Mouse (Mus musculus): ENCODE results near the gene Cemip. TPM values are rescaled to one million over a fixed set of nuclear protein-coding genes. Genes with fewer than 3 reads are reported as not detected.
A peak's percentile ranks its signal among the peaks of the same experiment; 100 is the strongest.
"Not testable (repeated sequence)": the region's sequence is repeated elsewhere in the genome, so short reads cannot be mapped to it uniquely, and the experiment has no call there.

Cemip gene
- polyA plus RNA-seq, 1 experiment: 0.88 TPM

DNA sequence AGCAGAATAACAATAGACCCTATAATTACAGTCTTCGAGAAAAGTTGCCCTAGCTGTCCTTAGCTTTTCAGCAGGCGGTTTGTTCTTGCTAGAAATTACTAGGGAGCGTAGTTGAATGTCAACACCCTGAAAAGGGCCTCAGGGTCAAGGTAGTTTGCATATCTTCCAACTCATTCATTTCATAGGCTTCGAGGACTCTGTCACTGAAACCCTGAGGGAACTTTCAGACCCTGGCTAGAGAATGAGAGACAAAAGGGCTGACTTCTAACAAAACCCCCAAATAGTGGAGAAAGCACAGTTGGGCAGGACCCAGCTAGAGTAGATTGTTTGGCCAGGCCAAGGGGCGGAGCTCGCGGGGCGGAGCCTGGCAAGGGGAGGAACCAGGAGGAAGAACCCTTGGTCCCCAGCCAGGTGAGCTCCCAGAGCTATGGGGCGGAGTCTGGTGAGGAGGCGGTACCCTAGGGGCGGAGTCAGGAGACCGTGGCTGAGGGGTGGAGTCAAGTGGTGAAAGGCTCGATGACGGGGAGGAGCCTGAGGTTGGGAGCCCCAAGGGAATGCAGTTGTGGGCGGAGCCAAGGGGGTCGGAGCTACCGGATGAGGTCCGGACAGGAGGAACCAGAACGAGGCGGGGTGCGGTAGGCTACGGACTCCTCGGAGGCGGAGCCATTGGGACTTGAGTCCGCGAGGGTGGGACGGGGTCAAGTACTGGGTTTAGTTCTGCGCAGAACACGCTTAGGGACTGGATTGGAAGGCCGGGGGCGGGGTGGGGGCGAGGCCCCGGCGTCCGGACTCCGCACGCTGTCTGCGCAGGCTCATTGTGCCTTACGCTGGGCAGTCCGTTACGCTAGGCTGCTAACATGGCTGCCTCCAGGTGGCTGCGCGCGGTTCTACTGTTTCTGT is 194.6 kb downstream of the Cemip start:
- Histone ChIP-seq H3K27ac (ENCODE audit: insufficient read depth, low read depth, low read length) (peak overlapping the region; percentile 48), H3K4me1 (ENCODE audit: control insufficient read depth, insufficient read depth, low read length) (peaks cover 14% of the 10 kb centered on the region), H3K4me3 (ENCODE audit: insufficient read depth, low read length) (peak overlapping the region; percentile 69)
- no peak for TF ChIP-seq CTCF (IDR thresholded peaks at IDR 0.05; ENCODE audit: low read depth, low read length)
- no peak for TF ChIP-seq POLR2A (IDR thresholded peaks at IDR 0.05; ENCODE audit: borderline replicate concordance, low read depth, low read length)

DNA sequence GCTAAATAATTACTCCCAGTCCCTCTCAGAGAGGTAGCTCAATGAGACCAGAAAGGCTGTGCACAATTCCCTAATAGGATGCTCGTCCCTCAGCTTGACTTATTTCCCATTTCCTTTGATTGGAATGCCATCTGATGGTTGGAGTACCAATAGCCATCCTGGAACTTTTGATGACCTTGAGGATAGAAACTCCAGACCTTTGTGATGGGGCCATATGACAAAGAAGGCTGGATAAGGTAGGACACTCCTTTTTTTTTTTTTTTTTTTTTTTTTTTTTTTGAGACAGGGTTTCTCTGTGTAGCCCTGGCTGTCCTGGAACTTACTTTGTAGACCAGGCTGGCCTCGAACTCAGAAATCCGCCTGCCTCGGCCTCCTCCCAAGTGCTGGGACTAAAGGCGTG is 196.4 kb downstream of the Cemip start:
- not testable (repeated sequence) for H3K27ac ChIP-seq (ENCODE audit: insufficient read depth, low read depth, low read length)

DNA sequence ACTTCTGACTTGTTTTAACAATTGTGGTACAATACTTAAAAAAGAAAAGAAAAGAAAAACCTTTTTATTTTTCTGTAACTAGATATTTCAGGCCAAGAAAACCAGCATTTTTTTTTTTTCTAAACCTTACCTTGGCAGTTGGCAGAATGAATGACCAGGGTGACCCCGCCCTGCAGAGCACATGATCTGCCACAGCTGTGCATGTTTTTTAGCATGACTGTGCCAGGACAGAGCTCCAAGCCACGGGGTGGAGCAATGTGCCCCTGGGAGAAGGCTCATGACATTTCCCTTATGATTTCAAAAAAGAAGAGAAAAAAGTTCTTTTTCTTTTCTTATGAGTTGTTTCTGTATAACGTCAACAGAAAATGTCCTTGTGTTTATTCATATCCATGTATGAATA is 196.9 kb downstream of the Cemip start:
- TF ChIP-seq CTCF (IDR thresholded peaks at IDR 0.05; ENCODE audit: low read depth, low read length): no peak
- no peak for TF ChIP-seq POLR2A (IDR thresholded peaks at IDR 0.05; ENCODE audit: borderline replicate concordance, low read depth, low read length)
- Histone ChIP-seq H3K4me1 (ENCODE audit: control insufficient read depth, insufficient read depth, low read length) (peaks cover 20% of the 10 kb centered on the region), H3K27ac (ENCODE audit: insufficient read depth, low read depth, low read length) (no peak overlapping the region), H3K4me3 (ENCODE audit: insufficient read depth, low read length) (no peak overlapping the region)

More for the DNA sequence above, 196.4 kb downstream of the Cemip start:
- peaks cover 18% of the 10 kb centered on the region for H3K4me1 ChIP-seq (ENCODE audit: control insufficient read depth, insufficient read depth, low read length)
- not testable (repeated sequence) for H3K4me3 ChIP-seq (ENCODE audit: insufficient read depth, low read length)

DNA sequence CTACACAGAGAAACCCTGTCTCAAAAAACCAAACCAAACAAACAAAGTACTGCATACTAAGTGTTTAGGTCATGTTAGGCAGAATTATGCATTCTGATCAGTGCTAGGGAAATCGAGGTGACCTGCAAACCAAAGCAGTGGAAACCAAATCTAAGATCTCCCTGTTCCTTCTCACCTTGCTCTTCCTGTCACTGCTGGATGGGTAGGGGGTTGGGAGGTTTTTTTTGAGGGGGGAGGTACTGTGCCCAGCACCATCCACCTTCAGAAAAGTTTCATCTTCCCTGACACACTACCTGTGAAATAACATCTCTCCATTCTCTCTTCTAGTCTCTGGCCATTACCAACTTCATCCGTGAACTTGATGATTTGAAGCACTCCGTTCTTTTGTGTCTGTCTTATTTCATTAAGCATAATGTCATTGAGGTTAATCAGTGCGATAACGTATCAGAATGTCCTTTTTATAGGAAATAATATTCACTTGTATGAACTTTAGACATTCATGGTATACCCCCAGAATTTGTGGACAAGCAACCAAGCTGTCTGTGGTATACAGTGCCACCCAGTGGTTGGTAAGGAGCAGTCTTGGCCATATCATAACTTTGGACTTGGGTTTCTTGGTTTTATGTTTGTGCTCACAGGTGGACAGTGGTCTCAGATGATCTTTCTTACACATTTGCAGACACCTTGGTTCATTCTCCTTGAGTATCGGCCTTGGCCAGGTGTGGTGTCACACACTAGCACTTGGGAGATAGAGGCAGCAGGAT is 199.8 kb downstream of the Cemip start:
- TF ChIP-seq CTCF (IDR thresholded peaks at IDR 0.05; ENCODE audit: low read depth, low read length) (no peak), POLR2A (IDR thresholded peaks at IDR 0.05; ENCODE audit: borderline replicate concordance, low read depth, low read length) (no peak)
- H3K4me1 ChIP-seq (ENCODE audit: control insufficient read depth, insufficient read depth, low read length): peaks cover 20% of the 10 kb centered on the region
- H3K4me3 ChIP-seq (ENCODE audit: insufficient read depth, low read length): no peak overlapping the region
- H3K27ac ChIP-seq (ENCODE audit: insufficient read depth, low read depth, low read length): no peak overlapping the region

DNA sequence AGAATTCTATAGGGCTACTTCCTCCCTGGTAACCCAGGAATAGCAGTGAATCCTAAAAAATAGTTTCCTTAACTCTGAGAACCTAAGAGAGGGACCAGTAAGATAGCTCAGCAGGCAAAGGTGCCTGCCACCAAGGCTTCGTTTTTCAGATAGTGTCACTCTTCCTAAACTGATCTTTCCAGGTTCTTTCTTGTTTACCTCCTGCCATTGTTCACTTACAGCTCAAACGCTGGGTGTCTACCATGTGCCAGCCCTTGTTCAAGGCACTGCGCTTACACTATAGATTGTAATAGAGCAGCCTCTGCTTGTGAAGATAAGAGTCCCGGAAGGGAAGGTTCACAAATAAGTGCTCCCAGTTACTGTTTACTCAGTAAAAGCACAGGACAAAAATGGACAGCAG is 200.5 kb downstream of the Cemip start:
- TF ChIP-seq CTCF (IDR thresholded peaks at IDR 0.05; ENCODE audit: low read depth, low read length) (no peak), POLR2A (IDR thresholded peaks at IDR 0.05; ENCODE audit: borderline replicate concordance, low read depth, low read length) (no peak)
- Histone ChIP-seq H3K27ac (ENCODE audit: insufficient read depth, low read depth, low read length) (no peak overlapping the region), H3K4me3 (ENCODE audit: insufficient read depth, low read length) (no peak overlapping the region), H3K4me1 (ENCODE audit: control insufficient read depth, insufficient read depth, low read length) (peaks cover 20% of the 10 kb centered on the region)

DNA sequence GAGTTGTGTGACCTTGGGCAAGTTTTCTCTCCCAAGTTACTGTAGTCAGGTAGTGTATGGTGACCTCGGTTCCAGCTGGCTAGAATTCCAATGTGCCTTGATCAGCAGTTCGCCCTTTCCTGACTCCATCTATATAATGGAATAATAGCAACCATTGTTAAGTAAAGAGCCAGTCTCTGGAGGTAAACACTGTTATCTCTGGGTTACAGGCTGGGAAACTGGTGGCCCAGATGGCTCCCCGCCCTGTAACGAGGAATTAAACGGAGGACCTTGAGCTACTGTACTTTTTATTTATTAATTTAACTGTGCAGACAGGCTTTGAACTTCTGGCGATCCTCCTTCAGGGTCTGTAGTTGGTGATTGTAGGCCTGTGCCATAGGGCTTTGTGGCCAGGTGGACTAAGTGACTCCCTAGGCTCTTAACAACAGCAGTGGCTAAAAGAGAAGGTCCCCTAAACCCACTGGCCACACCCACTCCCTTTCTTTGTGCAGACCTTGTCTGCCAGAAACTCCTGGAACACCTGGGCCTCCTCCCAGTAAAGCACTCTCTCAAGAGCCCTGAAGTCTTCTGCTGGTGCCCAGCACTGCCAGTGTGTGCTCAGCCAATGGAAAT is 201.3 kb downstream of the Cemip start:
- Histone ChIP-seq H3K4me1 (ENCODE audit: control insufficient read depth, insufficient read depth, low read length) (peaks cover 23% of the 10 kb centered on the region), H3K4me3 (ENCODE audit: insufficient read depth, low read length) (peak overlapping the region; percentile 61), H3K27ac (ENCODE audit: insufficient read depth, low read depth, low read length) (no peak overlapping the region)
- no peak for TF ChIP-seq CTCF (IDR thresholded peaks at IDR 0.05; ENCODE audit: low read depth, low read length)
- TF ChIP-seq POLR2A (IDR thresholded peaks at IDR 0.05; ENCODE audit: borderline replicate concordance, low read depth, low read length): no peak

DNA sequence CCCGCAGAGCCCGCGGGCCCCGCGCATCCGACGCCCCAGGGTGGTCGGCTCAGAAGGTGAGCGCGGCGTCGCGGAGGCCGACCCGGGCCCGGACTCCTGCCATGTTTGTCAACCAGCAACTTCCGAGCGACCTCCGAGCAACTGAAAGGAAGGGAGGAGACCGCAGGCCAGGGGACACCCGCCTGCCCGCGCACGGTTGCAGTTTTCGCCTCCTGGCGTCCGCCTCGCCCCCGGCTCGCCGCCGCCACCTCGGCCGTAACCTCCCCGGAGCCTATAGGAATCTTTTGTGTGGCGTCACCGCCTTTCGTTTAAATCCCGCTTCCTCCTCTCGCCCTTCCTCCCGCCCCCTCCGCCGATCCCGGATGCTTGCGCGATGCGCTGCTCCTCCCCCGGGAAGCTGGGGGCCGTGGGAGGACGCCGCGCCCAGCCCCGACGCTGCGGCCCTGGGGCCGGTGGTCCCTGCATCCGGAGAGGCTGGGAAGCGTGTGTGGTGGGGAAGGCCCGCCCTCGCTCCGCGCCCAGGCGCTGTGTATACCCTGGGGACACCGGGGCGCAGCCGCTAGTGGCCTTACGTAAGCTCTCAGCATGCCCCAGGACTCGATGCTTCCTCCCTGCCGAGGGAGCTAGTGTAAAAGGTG is 202.2 kb downstream of the Cemip start, which contains the start of the genes Tlnrd1 and Mesd:
Gene Tlnrd1 (minus strand): TSS at position 285 of the 638 bp plus-strand sequence.
Gene Mesd (plus strand): TSS at position 446 of the 638 bp plus-strand sequence.
- no peak for TF ChIP-seq CTCF (IDR thresholded peaks at IDR 0.05; ENCODE audit: low read depth, low read length)
- TF ChIP-seq POLR2A (IDR thresholded peaks at IDR 0.05; ENCODE audit: borderline replicate concordance, low read depth, low read length): no peak

DNA sequence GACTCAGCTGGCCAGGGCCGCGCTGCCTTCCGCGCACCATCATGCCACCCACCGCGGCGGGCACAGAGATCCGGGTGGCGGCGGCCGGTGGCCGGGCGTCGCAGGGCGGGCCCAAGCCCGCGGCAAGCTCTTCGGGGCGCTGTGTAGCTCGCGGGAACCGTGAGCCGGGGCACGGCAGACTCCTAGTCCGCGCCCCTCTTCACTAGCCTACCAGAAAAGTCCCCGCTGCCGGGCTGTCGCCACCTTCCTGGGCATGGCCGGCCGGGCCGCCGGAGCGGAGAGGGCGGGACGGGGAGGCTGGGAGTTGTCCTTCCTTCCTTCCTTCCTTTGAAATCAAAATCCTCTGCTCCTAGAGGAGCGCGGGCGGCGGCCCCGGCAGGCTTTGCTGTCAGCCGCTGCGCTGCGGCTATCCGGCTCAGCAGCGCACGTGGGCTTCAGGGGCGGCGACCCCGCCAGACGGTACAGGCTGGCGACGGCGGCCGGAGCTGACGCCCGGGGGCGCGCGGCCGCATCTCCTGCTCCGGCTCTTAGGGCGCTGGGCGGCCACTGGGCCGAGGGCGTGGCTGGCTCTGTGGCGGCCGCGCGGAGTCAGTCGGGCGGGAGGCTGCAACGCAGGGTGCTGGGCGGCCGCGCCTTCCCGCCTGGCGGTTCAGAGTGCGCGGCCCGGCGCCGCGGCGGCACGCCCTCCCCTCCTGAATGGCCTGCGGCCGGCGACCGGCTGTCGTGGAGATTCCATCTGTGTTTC is 202.9 kb downstream of the Cemip start:
- Histone ChIP-seq H3K4me3 (ENCODE audit: insufficient read depth, low read length) (peak overlapping the region; percentile 61), H3K4me1 (ENCODE audit: control insufficient read depth, insufficient read depth, low read length) (peaks cover 31% of the 10 kb centered on the region), H3K27ac (ENCODE audit: insufficient read depth, low read depth, low read length) (peak overlapping the region; percentile 84)
- no peak for TF ChIP-seq POLR2A (IDR thresholded peaks at IDR 0.05; ENCODE audit: borderline replicate concordance, low read depth, low read length)
- TF ChIP-seq CTCF (IDR thresholded peaks at IDR 0.05; ENCODE audit: low read depth, low read length): no peak

More for the DNA sequence above, 202.2 kb downstream of the Cemip start, which contains the start of the genes Tlnrd1 and Mesd:
- peak within 1 kb of the TSS; percentile 61 for H3K4me3 ChIP-seq (ENCODE audit: insufficient read depth, low read length)
- H3K4me1 ChIP-seq (ENCODE audit: control insufficient read depth, insufficient read depth, low read length): peaks cover 24% of the 10 kb centered on the region
- peak within 1 kb of the TSS; percentile 84 for H3K27ac ChIP-seq (ENCODE audit: insufficient read depth, low read depth, low read length)

Other genes with a start within 250 kb of the Cemip start
- gene Tlnrd1, start 202.2 kb downstream of the Cemip start, polyA plus RNA-seq (2012; ENCODE audit: insufficient read depth, insufficient read length, missing spikeins): 11.8 and 12.0 TPM in 2 replicates
- gene Mesd, start 202.0 kb downstream of the Cemip start, polyA plus RNA-seq (2012; ENCODE audit: insufficient read depth, insufficient read length, missing spikeins): 39.7 and 40.5 TPM in 2 replicates
- gene Abhd17c, start 65.4 kb upstream of the Cemip start, polyA plus RNA-seq (2012; ENCODE audit: insufficient read depth, insufficient read length, missing spikeins): 27.2 and 30.2 TPM in 2 replicates